Mouse (Mus musculus) retina, adult 2 months (tissue): ENCODE data around the gene Gm14393.
"Not testable (repeated sequence)": the region's sequence is repeated elsewhere in the genome, so short reads cannot be mapped to it uniquely, and the experiment has no call there.

Experiments
- DNase-seq: peaks from one replicate; pipeline ENCODE4 v3.0.0-alpha.2; 2012; ENCODE audit warnings: low read depth, low spot score

The Gm14393 gene

GRCm38 (mm10) chr2:175067681-175068261, at the start of gene Gm14393:
Gene Gm14393, minus strand, starts transcription at chr2:175067781.
- not testable (repeated sequence) for DNase-seq

- not testable (repeated sequence) for DNase-seq
Observed at GRCm38 (mm10) chr2:175044268-175044667, 23.3 kb downstream of the Gm14393 start.
